Mouse (Mus musculus) cortical plate, adult 2 months (tissue): Measurements from ENCODE around the gene Rsph6a.

Experiments used
- CTCF ChIP-seq: fragments of 200-500 bp; IDR thresholded peaks from 2 replicates; pipeline ENCODE4 v1.5.1; 2011; ENCODE audit warnings: mild to moderate bottlenecking, control low read depth, low read length; ENCODE audit not compliant: insufficient read depth; ENCODE audit errors: extremely low read depth
- POLR2A ChIP-seq: fragments of 200-500 bp; IDR thresholded peaks from 2 replicates; pipeline ENCODE4 v1.6.1; 2011; ENCODE audit warnings: mild to moderate bottlenecking, low read length, control low read depth; ENCODE audit not compliant: insufficient read depth; ENCODE audit errors: extremely low read depth

- no peak for TF ChIP-seq POLR2A
- no peak for TF ChIP-seq CTCF
These were observed 52.9 kb downstream of the Rsph6a start for GRCm38 (mm10) chr7:19107436-19107835.
